Mouse (Mus musculus) liver, postnatal 0 days (tissue): ENCODE results near the gene Ltbp1. TPM values are rescaled to one million over a fixed set of nuclear protein-coding genes. Genes with fewer than 3 reads are reported as not detected.

Experiments used
- ATAC-seq: fragments of 200-750 bp; cut with Nextera tagmentation; 2 replicates; pipeline ENCODE4 v1.8.0; 2017; ENCODE audit warnings: mild to moderate bottlenecking, moderate library complexity
- DNase-seq: peaks from one replicate; pipeline ENCODE4 v3.0.0-alpha.2; 2016
- H3K27ac ChIP-seq: fragments of 300-500 bp; sonication (generic); 2 replicates; pipeline ENCODE4 v1.5.1; 2014; ENCODE audit warnings: antibody characterized with exemption, moderate library complexity, mild to moderate bottlenecking, low read depth
- H3K27me3 ChIP-seq: fragments of 300-500 bp; sonication (generic); 2 replicates; pipeline ENCODE4 v1.6.1; 2014; ENCODE audit warnings: low read length, control low read depth, mixed read lengths; ENCODE audit not compliant: insufficient read depth
- H3K36me3 ChIP-seq: fragments of 300-500 bp; sonication (generic); replicated peaks from 2 replicates; pipeline ENCODE4 v1.6.1; 2014; ENCODE audit warnings: mild to moderate bottlenecking, control low read depth, low read length, moderate library complexity, mixed read lengths; ENCODE audit not compliant: insufficient read depth
- H3K4me1 ChIP-seq: fragments of 300-500 bp; sonication (generic); 2 replicates; pipeline ENCODE4 v1.6.1; 2014; ENCODE audit warnings: antibody characterized with exemption, mild to moderate bottlenecking, control low read depth; ENCODE audit not compliant: insufficient read depth
- H3K4me2 ChIP-seq: fragments of 300-500 bp; sonication (generic); 2 replicates; pipeline ENCODE4 v1.6.1; 2014; ENCODE audit warnings: low read depth, mild to moderate bottlenecking, low read length, moderate library complexity, mixed read lengths
- H3K4me3 ChIP-seq: fragments of 300-500 bp; sonication (generic); 2 replicates; pipeline ENCODE4 v1.5.1; 2014; ENCODE audit warnings: low read depth, low read length
- H3K9ac ChIP-seq: fragments of 300-500 bp; sonication (generic); replicated peaks from 2 replicates; pipeline ENCODE4 v1.6.1; 2014; ENCODE audit warnings: mild to moderate bottlenecking, moderate library complexity
- H3K9me3 ChIP-seq: fragments of 300-500 bp; sonication (generic); 2 replicates; pipeline ENCODE4 v1.6.1; 2016; ENCODE audit warnings: mild to moderate bottlenecking, control low read depth, low read length, mixed read lengths
- CTCF ChIP-seq: sonication (generic); IDR thresholded peaks from 2 replicates; pipeline ENCODE4 v1.5.1; 2016; ENCODE audit warnings: antibody characterized with exemption, low read depth
- EP300 ChIP-seq: IDR thresholded peaks from 2 replicates; pipeline ENCODE4 v1.6.1; 2016; ENCODE audit warnings: antibody characterized with exemption, low read depth, mild to moderate bottlenecking
- WGBS: fragments of 180-500 bp; shearing (Covaris S2); extraction: QIAGEN DNeasy Blood & Tissue Kit; methylation state at CpG from one replicate; pipeline ENCODE4 v1.1.7; 2014; ENCODE audit not compliant: insufficient replicate concordance; 5-methylcytosine and 5-hydroxymethylcytosine counted together
- polyA plus RNA-seq: library from polyadenylated mRNA; unstranded; fragments of >200 nt; fragmentation: Nextera tagmentation; extraction: Ambion mirVana; gene quantifications from 2 replicates; pipeline ENCODE4 v1.2.1, GENCODE M21; 2015

The Ltbp1 gene
- polyA plus RNA-seq, 1 experiment from 2014 or later: 2.8 TPM

DNA sequence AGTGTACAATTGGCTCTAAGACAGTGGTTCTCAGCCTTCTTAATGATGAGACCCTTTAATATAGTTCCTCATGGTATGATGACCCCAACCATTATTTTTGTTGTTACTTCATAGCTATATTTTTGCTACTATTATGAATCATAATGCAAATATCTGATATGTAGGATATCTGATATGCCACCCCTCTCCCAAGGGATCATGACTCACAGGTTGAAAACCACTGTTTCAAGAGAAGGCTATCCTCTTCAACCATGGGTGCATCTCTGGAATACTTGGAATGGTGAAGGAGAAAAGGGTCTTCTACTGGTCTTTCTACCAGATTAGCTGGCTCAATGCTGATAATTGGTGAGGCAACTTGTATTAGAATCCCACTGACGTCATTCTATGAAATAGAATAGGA, 21.3 kb upstream of the Ltbp1 start:
- ATAC-seq: no peak
- Histone ChIP-seq H3K36me3 (no peaks in the 10 kb centered on the region), H3K4me1 (no peaks in the 10 kb centered on the region), H3K27ac (no peak overlapping the region), H3K9me3 (peaks cover 2% of the 10 kb centered on the region; the same call in 1 of the 2 replicates), H3K27me3 (no peaks in the 10 kb centered on the region), H3K9ac (no peak overlapping the region), H3K4me3 (no peak overlapping the region), H3K4me2 (no peak overlapping the region)
- WGBS: 48% methylated on average over 1 of the region's 1 CpGs
- TF ChIP-seq EP300 (no peak), CTCF (no peak)
- no peak for DNase-seq

DNA sequence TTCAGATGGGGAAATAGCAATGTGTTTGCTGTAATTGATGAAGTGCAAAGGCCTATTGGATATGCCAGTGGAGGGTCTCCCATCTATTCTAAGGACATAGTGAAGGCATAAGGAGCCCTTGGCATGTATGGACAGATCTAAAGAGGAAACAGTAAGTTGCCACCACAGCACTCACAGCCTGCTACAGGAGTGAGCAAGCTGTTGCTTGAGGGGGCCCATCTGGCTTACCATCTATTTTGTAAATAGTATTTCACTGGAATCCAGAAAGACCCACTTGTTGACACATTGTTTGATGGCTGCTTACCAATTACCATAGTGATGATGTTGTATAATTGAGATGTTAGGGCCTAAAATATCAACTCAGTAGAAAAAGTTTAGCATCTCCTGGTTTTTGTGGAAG, 20.7 kb upstream of the Ltbp1 start:
- Histone ChIP-seq H3K9me3 (peaks cover 5% of the 10 kb centered on the region), H3K4me1 (no peaks in the 10 kb centered on the region), H3K4me3 (no peak overlapping the region), H3K27ac (no peak overlapping the region), H3K36me3 (no peaks in the 10 kb centered on the region), H3K9ac (no peak overlapping the region), H3K4me2 (no peak overlapping the region), H3K27me3 (no peaks in the 10 kb centered on the region)
- no peak for TF ChIP-seq EP300
- no peak for TF ChIP-seq CTCF
- DNase-seq (no peak), ATAC-seq (no peak)

DNA sequence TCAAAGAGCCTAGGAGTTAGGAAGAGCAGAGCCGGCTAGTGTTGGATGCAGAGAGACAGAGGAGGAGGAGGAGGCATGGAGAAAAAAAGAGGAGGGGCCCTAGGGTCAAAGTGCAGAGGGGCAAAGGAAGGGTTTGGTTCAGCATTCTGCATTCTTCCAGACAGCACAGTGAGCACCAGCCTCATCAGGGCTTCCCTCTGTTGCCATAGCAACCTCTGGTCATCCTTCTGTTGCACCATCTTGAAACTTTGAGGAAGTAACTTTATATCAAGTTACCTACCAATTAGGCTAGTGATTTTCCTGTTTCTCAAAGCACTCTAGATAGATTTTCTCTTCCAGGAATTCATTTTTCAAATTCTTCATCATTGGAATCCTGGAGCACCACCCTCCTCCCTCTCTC, 18.3 kb upstream of the Ltbp1 start:
- Histone ChIP-seq H3K4me3 (no peak overlapping the region), H3K27me3 (no peaks in the 10 kb centered on the region), H3K36me3 (no peaks in the 10 kb centered on the region), H3K4me1 (no peaks in the 10 kb centered on the region), H3K9ac (no peak overlapping the region), H3K27ac (no peak overlapping the region), H3K9me3 (peaks cover 8% of the 10 kb centered on the region), H3K4me2 (no peak overlapping the region)
- TF ChIP-seq CTCF: no peak
- no peak for TF ChIP-seq EP300
- no peak for DNase-seq
- no peak for ATAC-seq
- WGBS: 78% methylated on average over 1 of the region's 1 CpGs

DNA sequence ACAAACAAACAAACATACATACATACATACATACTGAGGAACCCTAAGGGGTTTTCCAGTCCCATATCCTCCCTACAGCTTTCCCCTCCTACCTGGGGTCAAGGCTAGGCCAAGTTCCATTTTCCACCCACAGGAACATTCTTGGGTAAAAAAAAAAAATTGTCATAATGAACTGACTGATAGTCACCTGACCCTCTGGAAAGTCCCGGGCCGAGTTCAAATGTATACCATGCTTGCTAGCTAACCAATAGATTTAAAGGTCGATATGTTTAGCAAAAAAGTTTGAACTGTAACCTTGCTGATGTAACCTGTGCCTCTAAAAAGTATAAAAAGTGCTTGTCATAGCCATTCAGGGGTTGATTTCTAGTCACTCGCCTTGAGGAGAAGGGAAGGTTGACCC, 15.7 kb upstream of the Ltbp1 start:
- Histone ChIP-seq H3K9ac (no peak overlapping the region), H3K4me2 (no peak overlapping the region), H3K27me3 (no peaks in the 10 kb centered on the region), H3K9me3 (peaks cover 8% of the 10 kb centered on the region), H3K4me3 (no peak overlapping the region), H3K36me3 (no peaks in the 10 kb centered on the region), H3K4me1 (peaks cover 10% of the 10 kb centered on the region; the same call in 1 of the 2 replicates), H3K27ac (no peak overlapping the region)
- TF ChIP-seq CTCF: no peak
- no peak for TF ChIP-seq EP300
- ATAC-seq (no peak), DNase-seq (no peak)
- 83% methylated on average over 4 of the region's 4 CpGs for WGBS

DNA sequence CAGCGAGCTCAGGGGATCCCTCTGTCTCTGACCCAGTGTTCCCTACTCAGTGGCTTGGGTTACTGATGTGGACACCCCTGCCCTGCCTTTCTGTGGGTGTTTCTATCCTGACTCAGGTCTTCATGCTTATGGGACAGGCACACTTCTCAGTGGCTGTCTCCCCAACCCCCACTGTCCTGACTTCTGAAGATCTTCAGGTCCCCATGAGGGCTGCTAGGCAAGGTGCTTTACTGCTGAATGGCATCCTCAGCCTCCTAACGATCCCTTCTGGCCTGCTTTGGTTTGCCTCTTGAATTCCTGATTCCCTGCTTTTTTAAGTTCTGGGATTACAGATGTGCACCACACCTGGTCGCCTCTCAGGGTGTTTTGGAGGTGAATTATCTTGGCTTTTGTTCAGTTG, 14.8 kb upstream of the Ltbp1 start:
- DNase-seq (no peak), ATAC-seq (no peak)
- no peaks in the 10 kb centered on the region for H3K27me3 ChIP-seq
- WGBS: 74% methylated on average over 3 of the region's 3 CpGs
- no peak for TF ChIP-seq CTCF
- no peak for TF ChIP-seq EP300
- no peak overlapping the region for H3K4me2 ChIP-seq
- peaks cover 7% of the 10 kb centered on the region for H3K9me3 ChIP-seq
- H3K4me3 ChIP-seq: no peak overlapping the region
- no peak overlapping the region for H3K9ac ChIP-seq
- no peak overlapping the region for H3K27ac ChIP-seq
- H3K36me3 ChIP-seq: no peaks in the 10 kb centered on the region
- peaks cover 10% of the 10 kb centered on the region; the same call in 1 of the 2 replicates for H3K4me1 ChIP-seq

DNA sequence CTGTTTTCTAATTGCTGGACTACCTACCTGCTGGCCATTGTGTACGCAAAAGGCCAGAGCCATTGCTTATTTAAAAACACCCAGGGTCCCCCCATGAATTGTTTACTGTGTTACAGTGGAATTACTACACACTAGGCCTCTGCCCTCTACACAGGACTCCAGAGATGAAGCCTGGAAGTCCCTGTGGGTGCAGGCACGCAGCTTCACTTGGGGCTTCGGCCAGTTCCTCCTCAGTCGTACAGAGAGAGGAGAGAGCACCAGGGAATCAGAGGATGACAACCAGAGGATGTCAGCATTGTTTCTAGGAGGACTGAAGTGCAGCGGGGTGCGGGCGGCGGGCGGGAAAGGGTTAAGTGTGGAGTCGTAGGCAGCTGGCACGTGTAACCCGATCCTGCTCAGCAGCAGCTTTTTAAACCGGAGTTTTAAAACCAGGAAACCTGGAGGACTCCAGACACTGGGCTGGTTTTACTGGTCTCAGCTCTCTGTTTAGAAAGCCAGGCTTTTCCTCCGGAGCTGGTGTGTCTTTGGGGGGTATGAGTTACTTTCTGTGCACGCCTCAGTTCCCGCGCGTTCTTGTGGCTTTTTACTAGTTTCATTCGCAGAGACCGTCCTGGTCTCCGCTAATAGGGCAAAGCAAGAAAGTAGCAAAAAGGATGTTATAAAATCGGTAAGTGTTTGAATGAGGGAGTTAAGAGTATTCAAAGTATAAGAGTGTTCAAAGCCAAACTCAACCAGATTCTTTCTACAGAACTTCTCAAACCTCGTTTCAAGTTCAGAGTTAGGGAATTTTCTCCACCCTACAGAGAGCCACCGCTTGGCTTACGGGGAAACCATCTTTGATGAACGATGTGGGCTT, 11.4 kb upstream of the Ltbp1 start:
- ATAC-seq (no peak), DNase-seq (no peak)
- H3K9me3 ChIP-seq: peaks cover 6% of the 10 kb centered on the region; the same call in 1 of the 2 replicates
- WGBS: 8% methylated on average over 26 of the region's 26 CpGs
- H3K36me3 ChIP-seq: no peaks in the 10 kb centered on the region
- H3K4me2 ChIP-seq: peak overlapping the region; percentile 67
- H3K27ac ChIP-seq: no peak overlapping the region
- peak overlapping the region; percentile 32 for H3K4me3 ChIP-seq
- peak overlapping the region; percentile 11; the same call in 1 of the 2 replicates for H3K9ac ChIP-seq
- no peak for TF ChIP-seq EP300
- no peak for TF ChIP-seq CTCF
- no peaks in the 10 kb centered on the region for H3K27me3 ChIP-seq
- H3K4me1 ChIP-seq: peaks cover 10% of the 10 kb centered on the region; the same call in 1 of the 2 replicates
